Mouse (Mus musculus) midbrain, embryonic 12.5 days (tissue): ENCODE results near the gene Farp1. TPM values are rescaled to one million over a fixed set of nuclear protein-coding genes. Genes with fewer than 3 reads are reported as not detected.

ENCODE experiments used
- ATAC-seq: fragments of 200-750 bp; cut with Nextera tagmentation; 2 replicates; pipeline ENCODE4 v1.8.0; 2017; ENCODE audit warnings: low read depth, moderate TSS enrichment, moderate library complexity; ENCODE audit not compliant: low FRiP score
- H3K27ac ChIP-seq: fragments of 300-500 bp; sonication (generic); replicated peaks from 2 replicates; pipeline ENCODE4 v1.5.1; 2016; ENCODE audit warnings: mild to moderate bottlenecking
- H3K27me3 ChIP-seq: fragments of 300-500 bp; sonication (generic); 2 replicates; pipeline ENCODE4 v1.6.1; 2016; ENCODE audit warnings: mild to moderate bottlenecking
- H3K36me3 ChIP-seq: fragments of 300-500 bp; sonication (generic); 2 replicates; pipeline ENCODE4 v1.6.1; 2016
- H3K4me1 ChIP-seq: fragments of 300-500 bp; sonication (generic); 2 replicates; pipeline ENCODE4 v1.6.1; 2016
- H3K4me2 ChIP-seq: fragments of 300-500 bp; sonication (generic); replicated peaks from 2 replicates; pipeline ENCODE4 v1.6.1; 2016; ENCODE audit warnings: mild to moderate bottlenecking, moderate library complexity
- H3K4me3 ChIP-seq: fragments of 300-500 bp; sonication (generic); 2 replicates; pipeline ENCODE4 v1.5.1; 2016; ENCODE audit warnings: mild to moderate bottlenecking
- H3K9ac ChIP-seq: fragments of 300-500 bp; sonication (generic); replicated peaks from 2 replicates; pipeline ENCODE4 v1.6.1; 2016; ENCODE audit warnings: mild to moderate bottlenecking, moderate library complexity
- H3K9me3 ChIP-seq: fragments of 300-500 bp; sonication (generic); 2 replicates; pipeline ENCODE4 v1.6.1; 2016; ENCODE audit warnings: mild to moderate bottlenecking
- WGBS: fragments of 180-500 bp; shearing (Covaris S2); methylation state at CpG from one replicate; pipeline ENCODE4 v1.1.7; 2016; 5-methylcytosine and 5-hydroxymethylcytosine counted together
- polyA plus RNA-seq: library from polyadenylated mRNA; unstranded; fragments of >200 nt; fragmentation: Nextera tagmentation; extraction: Ambion mirVana; gene quantifications from 2 replicates; pipeline ENCODE4 v1.2.1, GENCODE M21; 2016

Farp1 gene
- polyA plus RNA-seq, 1 experiment from 2014 or later = 26.5 TPM

- H3K4me1 ChIP-seq = peaks cover 39% of the 10 kb centered on the region
- no peaks in the 10 kb centered on the region for H3K36me3 ChIP-seq
- no peak for ATAC-seq
- H3K27ac ChIP-seq = no peak overlapping the region
- 85% methylated on average over 10 of the region's 10 CpGs for whole genome bisulfite sequencing
- H3K4me3 ChIP-seq = no peak overlapping the region
- no peak overlapping the region for H3K4me2 ChIP-seq
- H3K27me3 ChIP-seq = peaks cover 7% of the 10 kb centered on the region; the same call in 1 of the 2 replicates
- no peaks in the 10 kb centered on the region for H3K9me3 ChIP-seq
- no peak overlapping the region for H3K9ac ChIP-seq
These were observed 116.8 kb downstream of the Farp1 start for GRCm38 (mm10) chr14:121151837-121152236.

GRCm38 (mm10) chr14:121152771-121153170 lies 117.8 kb downstream of the Farp1 start:
- WGBS = 66% methylated on average over 6 of the region's 6 CpGs
- H3K27ac ChIP-seq = peak overlapping the region; percentile 16; the same call in 1 of the 2 replicates
- H3K27me3 ChIP-seq = peaks cover 7% of the 10 kb centered on the region; the same call in 1 of the 2 replicates
- H3K4me1 ChIP-seq = peaks cover 39% of the 10 kb centered on the region
- H3K9me3 ChIP-seq = no peaks in the 10 kb centered on the region
- no peak overlapping the region for H3K9ac ChIP-seq
- H3K4me2 ChIP-seq = no peak overlapping the region
- no peak for ATAC-seq
- no peak overlapping the region for H3K4me3 ChIP-seq
- H3K36me3 ChIP-seq = no peaks in the 10 kb centered on the region

- peaks cover 7% of the 10 kb centered on the region; the same call in 1 of the 2 replicates for H3K27me3 ChIP-seq
- peaks cover 34% of the 10 kb centered on the region for H3K4me1 ChIP-seq
- H3K4me3 ChIP-seq = no peak overlapping the region
- no peaks in the 10 kb centered on the region for H3K36me3 ChIP-seq
- H3K9ac ChIP-seq = no peak overlapping the region
- peak overlapping the region; percentile 16; the same call in 1 of the 2 replicates for H3K27ac ChIP-seq
- peak; percentile 61 for ATAC-seq
- WGBS = 29% methylated on average over 7 of the region's 7 CpGs
- H3K4me2 ChIP-seq = no peak overlapping the region
- H3K9me3 ChIP-seq = no peaks in the 10 kb centered on the region
These were observed 118.3 kb downstream of the Farp1 start for GRCm38 (mm10) chr14:121153260-121153659.

- H3K36me3 ChIP-seq = no peaks in the 10 kb centered on the region
- no peak overlapping the region for H3K9ac ChIP-seq
- H3K4me1 ChIP-seq = peaks cover 28% of the 10 kb centered on the region
- no peak overlapping the region for H3K4me3 ChIP-seq
- H3K4me2 ChIP-seq = no peak overlapping the region
- no peak overlapping the region for H3K27ac ChIP-seq
- peaks cover 7% of the 10 kb centered on the region; the same call in 1 of the 2 replicates for H3K27me3 ChIP-seq
- no peak for ATAC-seq
- no peaks in the 10 kb centered on the region for H3K9me3 ChIP-seq
- WGBS = 85% methylated on average over 4 of the region's 4 CpGs
These were observed 120.2 kb downstream of the Farp1 start for GRCm38 (mm10) chr14:121155173-121155572.

GRCm38 (mm10) chr14:121158616-121159015 lies 123.6 kb downstream of the Farp1 start:
- Histone ChIP-seq H3K4me1 (peaks cover 3% of the 10 kb centered on the region; the same call in 1 of the 2 replicates), H3K4me3 (no peak overlapping the region), H3K4me2 (no peak overlapping the region), H3K9me3 (no peaks in the 10 kb centered on the region), H3K36me3 (no peaks in the 10 kb centered on the region), H3K9ac (no peak overlapping the region), H3K27me3 (no peaks in the 10 kb centered on the region), H3K27ac (no peak overlapping the region)
- ATAC-seq = no peak
- WGBS = 92% methylated on average over 2 of the region's 2 CpGs

GRCm38 (mm10) chr14:121162822-121163221 lies 127.8 kb downstream of the Farp1 start:
- 93% methylated on average over 2 of the region's 2 CpGs for WGBS
- no peak for ATAC-seq
- H3K4me3 ChIP-seq = no peak overlapping the region

GRCm38 (mm10) chr14:121164866-121165265 lies 129.9 kb downstream of the Farp1 start:
- WGBS = 93% methylated on average over 1 of the region's 1 CpGs
- H3K4me2 ChIP-seq = no peak overlapping the region
- H3K4me3 ChIP-seq = no peak overlapping the region
- no peaks in the 10 kb centered on the region for H3K36me3 ChIP-seq
- no peak for ATAC-seq
- no peak overlapping the region for H3K9ac ChIP-seq
- H3K4me1 ChIP-seq = 0 out of 2 replicates have a peak, but pooled peaks cover 3% of the 10 kb centered on the region
- no peaks in the 10 kb centered on the region for H3K27me3 ChIP-seq
- H3K27ac ChIP-seq = no peak overlapping the region
- no peaks in the 10 kb centered on the region for H3K9me3 ChIP-seq

More at GRCm38 (mm10) chr14:121162822-121163221, 127.8 kb downstream of the Farp1 start:
- H3K9ac ChIP-seq = no peak overlapping the region
- H3K36me3 ChIP-seq = no peaks in the 10 kb centered on the region
- no peaks in the 10 kb centered on the region for H3K9me3 ChIP-seq
- 0 out of 2 replicates have a peak, but pooled peaks cover 3% of the 10 kb centered on the region for H3K4me1 ChIP-seq
- H3K27me3 ChIP-seq = no peaks in the 10 kb centered on the region
- no peak overlapping the region for H3K27ac ChIP-seq
- H3K4me2 ChIP-seq = no peak overlapping the region

- H3K27me3 ChIP-seq = no peaks in the 10 kb centered on the region
- H3K4me3 ChIP-seq = no peak overlapping the region
- 0 out of 2 replicates have a peak, but pooled peaks cover 3% of the 10 kb centered on the region for H3K4me1 ChIP-seq
- no peaks in the 10 kb centered on the region for H3K9me3 ChIP-seq
- WGBS = 76% methylated on average over 6 of the region's 6 CpGs
- no peak for ATAC-seq
- no peak overlapping the region for H3K9ac ChIP-seq
- H3K4me2 ChIP-seq = no peak overlapping the region
- no peaks in the 10 kb centered on the region for H3K36me3 ChIP-seq
- H3K27ac ChIP-seq = no peak overlapping the region
These were observed 130.5 kb downstream of the Farp1 start for GRCm38 (mm10) chr14:121165408-121166037.

- no peak overlapping the region for H3K9ac ChIP-seq
- H3K27me3 ChIP-seq = no peaks in the 10 kb centered on the region
- 0 out of 2 replicates have a peak, but pooled peaks cover 3% of the 10 kb centered on the region for H3K4me1 ChIP-seq
- no peak overlapping the region for H3K27ac ChIP-seq
- no peaks in the 10 kb centered on the region for H3K36me3 ChIP-seq
- H3K4me2 ChIP-seq = no peak overlapping the region
- H3K9me3 ChIP-seq = no peaks in the 10 kb centered on the region
- H3K4me3 ChIP-seq = no peak overlapping the region
- 83% methylated on average over 7 of the region's 7 CpGs for WGBS
- no peak for ATAC-seq
These were observed 131.0 kb downstream of the Farp1 start for GRCm38 (mm10) chr14:121166038-121166436.

GRCm38 (mm10) chr14:121168716-121169115 lies 133.7 kb downstream of the Farp1 start:
- no peak overlapping the region for H3K27ac ChIP-seq
- no peak overlapping the region for H3K9ac ChIP-seq
- H3K27me3 ChIP-seq = no peaks in the 10 kb centered on the region
- no peak for ATAC-seq
- H3K4me1 ChIP-seq = peaks cover 24% of the 10 kb centered on the region
- H3K36me3 ChIP-seq = no peaks in the 10 kb centered on the region
- WGBS = 88% methylated on average over 3 of the region's 3 CpGs
- no peak overlapping the region for H3K4me3 ChIP-seq
- H3K9me3 ChIP-seq = no peaks in the 10 kb centered on the region
- no peak overlapping the region for H3K4me2 ChIP-seq

- Histone ChIP-seq H3K9ac (no peak overlapping the region), H3K27me3 (no peaks in the 10 kb centered on the region), H3K4me3 (no peak overlapping the region), H3K36me3 (no peaks in the 10 kb centered on the region), H3K9me3 (no peaks in the 10 kb centered on the region), H3K27ac (no peak overlapping the region), H3K4me1 (peaks cover 23% of the 10 kb centered on the region), H3K4me2 (no peak overlapping the region)
- ATAC-seq = no peak
- WGBS = 82% methylated on average over 9 of the region's 9 CpGs
These were observed 135.3 kb downstream of the Farp1 start for GRCm38 (mm10) chr14:121170321-121170720.

- WGBS = 60% methylated on average over 19 of the region's 19 CpGs
- Histone ChIP-seq H3K9ac (peak overlapping the region; percentile 21), H3K4me3 (no peak overlapping the region), H3K36me3 (no peaks in the 10 kb centered on the region), H3K27ac (peak overlapping the region; percentile 80), H3K4me1 (peaks cover 23% of the 10 kb centered on the region), H3K9me3 (no peaks in the 10 kb centered on the region), H3K27me3 (no peaks in the 10 kb centered on the region), H3K4me2 (peak overlapping the region; percentile 25; the same call in 1 of the 2 replicates)
- peak; percentile 61 for ATAC-seq
These were observed 137.4 kb downstream of the Farp1 start for GRCm38 (mm10) chr14:121172065-121173036.
